Mouse (Mus musculus): ENCODE measurements around the gene Itgb4.
"Not testable (repeated sequence)": the region's sequence is repeated elsewhere in the genome, so short reads cannot be mapped to it uniquely, and the experiment has no call there.

Itgb4 gene

GRCm38 (mm10) chr11:116021328-116022220 lies 47.1 kb downstream of the Itgb4 start:
- in situ Hi-C loops (cut with MboI; ENCODE audit: low pct_unique_long_range_greater_than_20kb in 1 of 2, low sequenced_read_pairs in 2 of 2, unreplicated experiment in 1 of 2) = no loop called here

- in situ Hi-C loops (cut with MboI; ENCODE audit: low pct_unique_long_range_greater_than_20kb in 1 of 2, low sequenced_read_pairs in 2 of 2, unreplicated experiment in 1 of 2) = no loop called here
Observed at GRCm38 (mm10) chr11:116022256-116022780, 47.8 kb downstream of the Itgb4 start.

GRCm38 (mm10) chr11:116023074-116023770 lies 48.7 kb downstream of the Itgb4 start:
- in situ Hi-C loops (cut with MboI; ENCODE audit: low pct_unique_long_range_greater_than_20kb in 1 of 2, low sequenced_read_pairs in 2 of 2, unreplicated experiment in 1 of 2) = not testable (repeated sequence)

GRCm38 (mm10) chr11:116023771-116024355 lies 49.4 kb downstream of the Itgb4 start:
- in situ Hi-C loops (cut with MboI; ENCODE audit: low pct_unique_long_range_greater_than_20kb in 1 of 2, low sequenced_read_pairs in 2 of 2, unreplicated experiment in 1 of 2) = no loop called here

GRCm38 (mm10) chr11:116024356-116024808 lies 49.9 kb downstream of the Itgb4 start:
- in situ Hi-C loops (cut with MboI; ENCODE audit: low pct_unique_long_range_greater_than_20kb in 1 of 2, low sequenced_read_pairs in 2 of 2, unreplicated experiment in 1 of 2) = no loop called here

GRCm38 (mm10) chr11:116025056-116025845 lies 50.7 kb downstream of the Itgb4 start:
- in situ Hi-C loops (cut with MboI; ENCODE audit: low pct_unique_long_range_greater_than_20kb in 1 of 2, low sequenced_read_pairs in 2 of 2, unreplicated experiment in 1 of 2) = no loop called here

GRCm38 (mm10) chr11:116027756-116028155 lies 53.2 kb downstream of the Itgb4 start, which contains the start of gene H3f3b:
Gene H3f3b (minus strand): TSS chr11:116027962.
- in situ Hi-C loops (cut with MboI; ENCODE audit: low pct_unique_long_range_greater_than_20kb in 1 of 2, low sequenced_read_pairs in 2 of 2, unreplicated experiment in 1 of 2) = no loop called here

- in situ Hi-C loops (cut with MboI; ENCODE audit: low pct_unique_long_range_greater_than_20kb in 1 of 2, low sequenced_read_pairs in 2 of 2, unreplicated experiment in 1 of 2) = no loop called here
Observed at GRCm38 (mm10) chr11:116028177-116028865, 53.8 kb downstream of the Itgb4 start.

GRCm38 (mm10) chr11:116029086-116029865 lies 54.8 kb downstream of the Itgb4 start:
- in situ Hi-C loops (cut with MboI; ENCODE audit: low pct_unique_long_range_greater_than_20kb in 1 of 2, low sequenced_read_pairs in 2 of 2, unreplicated experiment in 1 of 2) = no loop called here

GRCm38 (mm10) chr11:116030088-116030897 lies 55.8 kb downstream of the Itgb4 start, which contains the start of gene Unk:
Gene Unk (plus strand): TSS chr11:116030322.
- in situ Hi-C loops (cut with MboI; ENCODE audit: low pct_unique_long_range_greater_than_20kb in 1 of 2, low sequenced_read_pairs in 2 of 2, unreplicated experiment in 1 of 2) = no loop called here

- in situ Hi-C loops (cut with MboI; ENCODE audit: low pct_unique_long_range_greater_than_20kb in 1 of 2, low sequenced_read_pairs in 2 of 2, unreplicated experiment in 1 of 2) = no loop called here
Observed at GRCm38 (mm10) chr11:116030898-116031845, 56.7 kb downstream of the Itgb4 start.

- in situ Hi-C loops (cut with MboI; ENCODE audit: low pct_unique_long_range_greater_than_20kb in 1 of 2, low sequenced_read_pairs in 2 of 2, unreplicated experiment in 1 of 2) = no loop called here
Observed at GRCm38 (mm10) chr11:116034584-116034983, 60.1 kb downstream of the Itgb4 start.

- in situ Hi-C loops (cut with MboI; ENCODE audit: low pct_unique_long_range_greater_than_20kb in 1 of 2, low sequenced_read_pairs in 2 of 2, unreplicated experiment in 1 of 2) = no loop called here
Observed at GRCm38 (mm10) chr11:116036671-116037070, 62.2 kb downstream of the Itgb4 start.

- in situ Hi-C loops (cut with MboI; ENCODE audit: low pct_unique_long_range_greater_than_20kb in 1 of 2, low sequenced_read_pairs in 2 of 2, unreplicated experiment in 1 of 2) = no loop called here
Observed at GRCm38 (mm10) chr11:116037826-116038225, 63.3 kb downstream of the Itgb4 start.

- in situ Hi-C loops (cut with MboI; ENCODE audit: low pct_unique_long_range_greater_than_20kb in 1 of 2, low sequenced_read_pairs in 2 of 2, unreplicated experiment in 1 of 2) = no loop called here
Observed at GRCm38 (mm10) chr11:116040593-116040992, 66.1 kb downstream of the Itgb4 start.
